Mouse (Mus musculus): ENCODE results near the gene Plcb1.

Plcb1 gene

DNA sequence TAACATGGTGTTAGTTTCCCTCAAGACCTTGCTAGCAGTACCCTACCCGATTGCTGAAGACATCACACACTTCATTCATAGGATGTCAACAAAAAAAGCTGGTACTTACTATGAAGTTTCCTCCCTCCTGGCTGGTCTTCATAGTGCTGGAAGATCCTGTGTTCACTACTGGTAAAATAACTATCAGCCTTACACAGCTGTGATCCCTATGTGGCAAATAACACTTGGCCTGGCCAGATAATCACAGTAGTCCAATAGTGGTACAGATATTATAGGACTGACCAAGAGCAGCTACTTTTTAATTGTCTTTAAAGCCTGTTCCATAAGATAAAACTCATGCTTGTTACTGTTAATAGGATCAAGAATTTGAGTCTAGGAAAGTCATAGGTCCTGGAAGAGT is 52.3 kb downstream of the Plcb1 start:
- DNase-seq (ENCODE audit: low read depth) = no peak

DNA sequence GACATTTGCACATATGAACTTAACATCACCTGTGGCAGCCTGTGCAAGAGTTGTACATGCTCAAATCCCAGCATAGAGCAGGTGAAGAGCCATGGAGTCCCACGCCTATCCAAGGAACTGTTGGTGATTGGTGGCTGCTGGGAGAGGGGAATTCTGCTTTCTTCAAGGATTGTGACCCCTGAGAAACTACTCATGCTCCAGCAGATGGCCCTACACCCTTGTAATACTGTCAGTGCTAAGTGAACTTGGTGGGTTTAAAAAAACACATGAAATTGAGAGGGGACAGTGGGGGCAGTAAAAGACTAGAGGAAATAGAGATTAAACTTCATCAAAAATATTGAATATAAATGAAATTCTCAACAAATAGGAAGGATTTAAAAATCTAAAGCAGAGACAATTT is 53.0 kb downstream of the Plcb1 start:
- DNase-seq (ENCODE audit: low read depth) = no peak

DNA sequence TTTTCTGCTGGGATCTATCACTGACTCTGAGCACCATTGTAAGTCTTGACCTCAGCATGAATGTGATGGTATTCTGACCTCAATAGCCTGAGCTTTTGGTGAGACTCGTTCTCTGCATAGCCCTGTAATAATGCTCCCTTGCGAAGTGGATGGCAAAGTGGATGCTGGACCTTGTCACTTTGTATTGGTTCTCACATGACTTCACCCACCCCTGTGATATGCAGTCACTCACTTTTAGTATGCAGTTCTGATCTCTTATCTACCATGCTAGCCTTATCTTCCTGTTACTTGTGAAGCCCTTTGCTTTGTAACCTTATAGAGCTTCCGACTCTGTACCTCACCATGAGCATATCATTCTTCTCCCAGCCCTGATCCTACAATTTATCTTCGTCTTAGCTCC is 57.0 kb downstream of the Plcb1 start:
- no peak for DNase-seq (ENCODE audit: low read depth)

DNA sequence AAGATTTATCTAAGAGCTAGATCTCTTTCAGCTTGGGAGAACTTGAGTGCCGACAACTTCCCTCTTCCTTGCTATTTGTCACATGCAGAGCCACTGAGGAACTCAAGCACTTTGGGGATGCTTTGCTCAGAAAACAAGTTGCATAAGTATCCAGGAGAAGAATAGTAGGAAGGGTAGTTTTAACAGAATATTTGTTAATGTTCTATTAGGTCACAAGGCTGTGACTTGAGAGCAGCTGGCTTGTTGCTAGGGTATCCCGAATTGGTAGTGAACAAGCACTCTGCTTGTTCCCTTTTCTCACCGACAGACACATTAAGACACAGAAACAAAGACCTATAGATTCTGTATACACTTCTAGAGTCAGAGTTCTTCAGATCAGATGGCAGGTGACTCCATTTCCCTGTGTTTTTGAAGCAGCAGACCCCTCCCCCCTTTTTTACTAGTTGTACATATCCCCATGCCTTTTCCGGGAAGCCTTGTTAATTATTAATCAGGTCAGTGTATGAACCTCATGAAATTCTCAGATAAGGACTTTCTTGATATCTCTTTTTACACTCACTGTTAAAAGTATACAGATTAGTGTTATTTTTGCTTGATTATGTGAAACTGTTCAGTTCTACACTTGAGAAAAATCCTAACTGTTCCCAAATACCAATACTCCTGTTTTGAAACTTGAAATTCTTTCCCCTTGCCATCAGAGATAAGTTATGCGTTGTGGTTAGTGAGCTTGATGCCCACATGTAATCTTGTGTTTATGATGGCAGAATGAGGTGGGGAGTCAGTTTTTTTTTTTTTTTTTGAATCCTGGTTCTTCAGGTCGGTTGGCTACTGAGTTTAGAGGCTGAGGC is 58.7 kb downstream of the Plcb1 start:
- DNase-seq (ENCODE audit: low read depth) = no peak

DNA sequence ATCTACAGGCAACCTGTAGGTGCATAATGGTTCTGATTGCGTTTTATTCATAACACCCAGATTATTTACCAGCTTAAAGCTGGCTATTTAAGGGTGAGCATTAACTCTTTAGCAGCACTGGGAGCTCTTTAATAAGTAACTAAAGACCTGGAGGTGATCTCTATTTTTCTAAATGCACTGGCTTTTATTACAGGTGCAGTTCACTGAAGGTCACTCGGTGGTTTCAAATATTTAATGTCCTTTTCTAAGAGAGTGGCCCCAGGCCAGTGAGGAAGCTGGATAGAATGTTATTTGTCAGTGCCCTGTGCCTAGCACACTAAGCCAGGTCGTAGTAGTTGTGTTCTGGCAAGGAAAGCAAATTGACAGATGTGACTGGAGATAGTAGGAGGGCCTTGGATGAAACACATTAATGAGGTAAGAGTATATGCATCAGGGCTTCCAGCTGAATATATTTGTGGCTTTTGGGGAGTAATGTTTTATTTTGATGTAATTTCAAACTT is 59.4 kb downstream of the Plcb1 start:
- DNase-seq (ENCODE audit: low read depth) = no peak

DNA sequence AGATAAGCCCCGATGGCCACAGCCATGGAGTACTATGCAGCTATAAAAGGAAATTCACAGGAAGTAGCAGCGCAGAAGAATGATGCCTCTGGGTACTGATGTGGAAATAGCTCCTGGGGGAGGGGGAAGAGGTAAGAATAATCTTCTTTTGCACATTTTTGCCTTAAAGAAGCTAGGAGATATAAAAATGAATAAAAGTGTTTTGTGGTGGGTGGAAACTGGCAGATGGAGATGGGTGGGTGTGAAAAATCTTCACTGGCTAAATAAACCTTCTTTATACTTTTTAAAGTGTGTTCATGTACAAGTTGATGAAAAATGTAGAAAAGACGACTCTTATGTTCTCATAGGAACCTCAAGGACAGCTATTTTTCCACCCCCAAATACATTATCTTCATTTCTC is 60.7 kb downstream of the Plcb1 start:
- no peak for DNase-seq (ENCODE audit: low read depth)

DNA sequence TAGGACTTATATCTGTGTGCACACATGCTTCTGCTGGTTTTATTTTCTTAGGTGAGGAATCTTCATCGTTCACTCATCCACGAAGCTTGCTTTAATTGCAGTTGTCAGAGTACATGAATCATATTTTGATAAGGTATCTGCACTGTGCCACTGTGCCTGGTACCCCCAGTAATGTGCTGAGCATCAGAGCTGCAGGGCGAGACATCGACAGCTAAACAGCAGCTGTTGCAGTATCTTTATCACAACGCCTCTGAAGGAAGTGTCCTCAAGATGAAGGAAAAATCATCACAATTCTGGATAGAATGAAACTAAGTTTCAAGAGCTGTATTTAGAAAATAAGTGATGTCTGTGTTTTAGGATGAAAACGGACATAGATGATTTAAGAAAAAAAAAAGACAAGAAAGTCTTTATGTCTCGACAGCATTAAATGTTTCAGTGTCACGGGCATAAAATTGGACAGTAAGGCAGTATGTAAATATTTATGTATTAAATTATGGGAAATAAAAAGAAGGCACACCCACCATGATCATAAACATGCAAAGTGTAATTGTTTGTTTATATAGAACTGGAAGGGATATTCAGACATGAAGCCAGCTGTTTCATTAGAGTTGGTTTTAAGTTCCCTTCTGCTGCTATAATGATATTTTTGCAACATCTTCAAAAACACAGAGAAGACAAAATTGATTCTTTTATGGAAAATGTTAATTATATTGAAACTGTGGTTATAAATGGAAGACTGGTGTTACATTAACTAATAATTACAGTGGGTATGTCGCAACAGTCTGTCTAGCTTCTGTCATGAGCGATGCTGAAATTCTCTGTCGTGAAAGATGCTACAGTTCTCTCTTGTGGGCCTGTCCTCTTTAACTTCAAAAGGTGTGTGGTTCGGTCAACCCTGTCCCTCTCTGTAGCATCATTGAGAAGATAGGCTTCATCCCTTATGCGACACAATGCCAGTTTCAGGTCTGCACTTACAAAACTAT is 65.6 kb downstream of the Plcb1 start:
- DNase-seq (ENCODE audit: low read depth) = no peak

DNA sequence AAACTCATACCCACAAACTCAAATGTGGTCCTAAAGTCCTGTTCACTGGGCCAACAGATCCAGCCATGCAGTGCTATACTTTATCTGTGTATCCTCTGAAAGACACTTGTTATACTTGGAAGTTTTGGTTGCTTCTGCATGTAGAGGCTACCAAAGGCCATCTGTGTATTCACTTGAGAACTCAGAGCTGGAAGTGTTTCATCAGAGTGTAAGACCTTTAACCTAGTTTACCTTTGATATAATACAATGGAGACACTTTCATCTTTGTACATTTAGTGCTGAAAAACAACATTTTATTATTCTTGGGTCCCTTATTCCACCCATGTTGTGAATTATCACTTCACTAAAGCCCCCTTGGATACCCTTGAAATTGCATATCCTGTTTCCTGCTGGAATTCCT is 70.4 kb downstream of the Plcb1 start:
- no peak for DNase-seq (ENCODE audit: low read depth)

DNA sequence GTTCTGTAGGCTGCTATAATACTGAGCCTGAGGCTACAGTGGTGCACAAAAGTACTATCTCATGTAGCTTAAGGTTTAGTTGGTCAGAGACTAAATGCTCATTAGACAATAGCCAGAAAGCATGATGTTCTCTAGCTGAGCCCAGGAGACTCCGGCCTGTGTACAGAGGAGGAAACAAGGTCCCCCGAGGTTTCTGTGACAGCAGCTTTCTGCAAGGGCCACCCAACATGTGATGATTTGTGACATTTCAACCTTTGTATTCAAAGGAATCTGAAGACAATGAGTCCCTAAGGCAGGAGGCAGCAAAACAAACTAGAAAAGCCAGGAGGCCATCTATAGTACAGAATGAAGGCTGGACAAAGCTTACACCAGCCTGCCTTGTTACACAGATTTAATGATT is 70.8 kb downstream of the Plcb1 start:
- DNase-seq (ENCODE audit: low read depth) = no peak

DNA sequence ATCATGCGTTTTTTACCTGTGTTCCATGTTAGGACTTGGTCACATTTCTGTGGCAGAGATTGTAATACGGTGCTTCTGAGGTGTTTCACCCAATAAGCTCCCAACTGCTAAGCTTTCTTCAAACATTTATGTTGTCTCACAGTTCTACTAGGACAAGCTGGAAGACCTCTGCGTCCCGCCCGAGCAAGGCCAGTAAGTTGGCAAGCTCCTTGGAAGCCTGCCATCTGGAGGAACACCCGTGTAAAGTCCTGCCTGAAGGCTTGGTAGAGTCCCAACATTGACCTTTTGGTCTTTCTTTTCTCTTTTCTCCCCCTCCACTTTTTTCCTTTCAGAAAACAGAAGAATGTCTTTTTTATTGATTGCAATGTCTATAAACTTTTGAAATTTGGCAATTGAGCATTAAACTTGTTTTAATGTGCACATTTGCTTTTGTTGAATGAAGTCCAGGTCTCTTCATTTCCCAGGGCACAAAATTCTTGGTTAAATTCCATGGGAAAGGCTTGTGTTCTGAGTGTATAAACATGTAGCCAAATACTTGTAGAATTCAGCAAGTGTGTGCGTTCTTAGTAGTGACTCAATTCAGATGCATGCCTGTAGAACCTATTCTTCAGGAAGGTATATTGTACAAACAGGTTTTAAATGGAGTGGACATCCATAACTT is 79.2 kb downstream of the Plcb1 start:
- DNase-seq (ENCODE audit: low read depth) = no peak

DNA sequence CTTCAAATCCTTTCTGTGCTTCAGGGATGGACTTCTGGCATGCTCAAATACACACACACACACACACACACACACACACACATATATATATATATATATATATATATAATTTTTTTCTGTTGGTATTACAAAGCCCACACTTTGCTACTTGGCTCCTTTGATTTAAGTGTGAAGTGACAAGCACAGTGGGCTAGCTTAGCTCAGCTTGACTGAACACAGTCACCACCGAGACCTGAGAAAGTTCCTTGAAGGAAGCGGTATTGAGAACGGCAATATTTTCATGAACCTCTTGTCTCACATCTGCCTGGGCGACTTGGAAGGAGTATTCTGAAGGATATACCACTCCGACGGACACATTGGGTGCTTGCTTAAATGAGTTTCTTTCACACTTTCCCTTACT is 81.5 kb downstream of the Plcb1 start:
- DNase-seq (ENCODE audit: low read depth) = no peak

DNA sequence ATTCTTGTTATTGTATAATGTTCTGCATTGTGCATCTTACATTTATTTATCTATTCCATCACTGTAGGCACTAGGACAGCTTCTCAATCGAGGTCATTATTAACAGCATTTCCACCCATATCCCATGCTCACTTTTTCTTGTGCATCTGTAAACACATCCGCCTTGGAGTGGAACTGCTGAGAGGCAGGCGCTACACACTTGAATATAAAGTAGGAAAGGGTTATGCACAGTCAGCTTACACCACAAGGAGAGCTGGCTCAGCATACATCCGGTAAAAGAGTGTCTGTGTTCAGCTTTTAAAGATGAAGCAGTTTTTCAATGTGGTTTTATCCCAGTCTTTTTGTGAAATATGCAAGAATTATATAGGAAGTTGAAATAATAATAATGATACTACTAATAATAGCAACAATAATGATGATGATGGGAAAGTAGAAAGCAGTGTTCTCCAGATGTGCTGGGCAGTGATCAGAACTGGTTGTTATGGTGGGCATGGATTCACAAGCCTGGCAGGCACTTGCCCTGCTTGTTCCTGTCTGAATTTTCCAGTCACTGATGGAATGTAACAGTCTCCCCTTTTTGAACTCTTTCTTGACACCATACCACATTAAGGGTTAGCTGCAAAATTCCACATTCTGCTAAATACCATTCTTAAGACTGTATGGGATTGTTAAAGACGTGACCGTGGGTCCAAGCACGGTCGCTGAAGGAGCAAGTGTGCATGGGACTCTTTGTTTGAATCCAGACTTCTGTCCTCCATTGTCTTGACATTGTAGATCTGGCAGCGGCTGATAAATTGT is 86.0 kb downstream of the Plcb1 start:
- DNase-seq (ENCODE audit: low read depth) = peak; percentile 42

DNA sequence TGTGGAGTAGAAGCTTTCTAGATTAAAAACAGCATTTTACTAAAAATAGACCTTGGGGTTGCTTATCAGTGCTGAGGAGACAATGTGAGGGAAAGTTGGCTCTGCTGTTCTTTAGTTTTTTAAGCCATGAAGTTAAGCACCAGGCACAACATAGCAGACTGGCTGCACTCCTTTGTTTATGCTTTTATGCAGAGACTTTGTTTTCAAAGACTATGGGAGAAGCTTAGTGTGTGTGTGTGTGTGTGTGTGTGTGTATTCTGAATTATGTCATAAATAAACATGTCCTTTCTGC is 86.6 kb downstream of the Plcb1 start:
- no peak for DNase-seq (ENCODE audit: low read depth)

DNA sequence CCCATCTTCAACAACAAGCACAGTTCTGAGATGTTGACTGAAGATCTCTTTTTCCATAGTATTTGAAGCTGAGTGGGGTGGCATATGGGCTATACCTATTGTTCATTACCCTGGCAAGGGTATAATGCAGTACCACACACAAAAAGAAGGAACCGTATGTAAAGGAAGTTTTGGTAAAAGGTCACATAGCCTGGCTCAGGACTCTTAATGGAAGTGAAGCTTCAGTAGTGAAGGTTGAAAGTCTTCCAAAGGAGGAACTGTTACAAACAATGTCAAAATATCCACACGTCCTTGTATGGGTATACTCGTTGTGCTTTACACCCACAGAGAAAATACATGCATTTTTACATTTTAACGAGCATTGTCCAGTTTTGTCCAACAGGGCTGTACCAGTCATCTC is 91.3 kb downstream of the Plcb1 start:
- no peak for DNase-seq (ENCODE audit: low read depth)

DNA sequence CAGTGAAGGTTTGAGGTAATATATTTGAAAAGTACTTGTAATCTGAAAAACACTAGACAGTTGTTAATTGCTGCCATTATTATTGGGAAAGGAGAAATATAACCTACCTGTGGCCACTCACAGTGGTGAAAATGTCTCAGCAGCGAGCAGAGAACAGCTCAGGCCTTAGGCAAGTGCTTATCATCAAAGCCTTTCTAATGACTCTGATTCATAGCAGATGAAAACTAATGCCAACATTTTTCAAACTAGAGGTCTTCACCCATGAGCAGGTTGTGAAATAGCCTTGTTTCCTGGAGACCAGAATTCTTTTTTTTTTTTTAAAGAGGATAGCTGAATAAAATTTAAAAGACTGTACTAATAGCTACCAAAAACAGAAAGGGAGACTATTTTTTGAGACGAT is 105.3 kb downstream of the Plcb1 start:
- no peak for DNase-seq (ENCODE audit: low read depth)

DNA sequence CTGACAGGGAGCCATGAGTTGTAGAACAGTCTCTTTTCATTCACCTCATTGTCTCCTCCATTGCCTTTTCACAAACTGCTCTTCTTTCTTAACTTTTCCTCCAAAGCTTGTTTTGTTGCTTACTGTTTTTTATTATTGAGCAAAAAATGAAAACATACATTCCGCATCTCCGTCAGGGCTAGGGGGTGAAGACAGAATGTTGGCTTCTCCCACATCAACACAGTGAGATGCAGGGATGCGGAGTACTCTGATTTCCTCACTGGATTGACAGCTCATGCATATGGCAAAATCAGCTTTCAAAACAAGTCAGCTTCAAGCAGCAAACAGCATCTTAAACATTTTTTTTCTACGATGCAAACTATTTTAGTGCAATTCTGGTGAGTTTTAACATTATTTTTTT is 108.9 kb downstream of the Plcb1 start:
- no peak for DNase-seq (ENCODE audit: low read depth)

DNA sequence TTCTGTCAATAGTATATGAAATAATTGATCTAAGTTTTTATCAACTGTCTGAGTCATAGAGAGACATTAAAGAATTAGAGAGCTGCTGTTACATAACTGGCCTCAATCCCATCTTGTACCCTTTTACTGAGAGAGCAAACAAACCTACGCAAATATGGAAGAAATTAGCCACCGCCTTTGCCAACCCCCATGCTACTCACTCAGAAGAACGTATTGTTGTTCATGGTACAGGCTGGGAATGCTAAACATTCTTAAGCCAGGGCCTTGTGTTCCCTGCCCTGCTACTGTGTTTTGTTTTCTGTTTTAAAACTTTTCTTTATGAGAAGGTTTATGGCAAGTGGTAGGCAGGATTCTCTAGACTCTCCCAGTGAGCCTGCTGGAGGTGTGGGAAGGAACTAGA is 110.3 kb downstream of the Plcb1 start:
- no peak for DNase-seq (ENCODE audit: low read depth)

DNA sequence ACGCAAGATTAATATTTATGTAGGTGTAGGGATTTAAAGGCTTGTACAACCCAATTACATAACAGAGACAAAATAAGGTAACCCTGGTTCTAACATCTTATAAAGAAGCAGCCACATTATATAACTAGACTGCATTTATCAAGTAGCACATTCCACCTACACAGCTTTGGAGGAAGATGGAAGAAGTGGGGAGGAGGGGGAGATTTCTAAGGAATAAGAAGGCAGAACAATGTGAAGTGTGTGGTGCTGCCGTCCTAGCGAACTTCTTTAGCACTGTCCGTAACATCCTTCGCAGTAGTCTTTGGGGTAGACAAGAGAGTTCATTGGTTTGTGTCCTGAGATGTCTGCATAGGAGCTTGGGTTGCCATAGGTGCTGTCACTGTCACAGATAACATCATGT is 111.2 kb downstream of the Plcb1 start:
- no peak for DNase-seq (ENCODE audit: low read depth)

DNA sequence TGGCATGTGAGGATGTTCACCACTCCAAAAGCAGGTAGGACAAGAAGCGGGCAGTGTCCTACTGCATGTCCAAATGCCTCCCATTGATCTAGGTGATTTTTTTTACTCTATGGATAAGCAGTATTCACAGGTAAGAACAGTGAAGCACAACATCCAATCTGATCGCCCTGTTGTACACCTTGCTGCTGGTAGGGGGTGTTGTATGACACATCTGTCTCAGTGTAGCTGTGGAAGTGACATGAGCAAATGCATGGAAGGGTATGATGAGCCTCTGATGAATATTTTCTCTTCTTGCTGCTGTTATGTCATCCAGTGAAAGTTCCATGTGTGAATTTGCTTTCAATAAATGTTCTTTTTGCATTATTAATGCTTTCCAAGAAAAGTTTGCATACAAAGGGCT is 115.7 kb downstream of the Plcb1 start:
- DNase-seq (ENCODE audit: low read depth) = no peak

DNA sequence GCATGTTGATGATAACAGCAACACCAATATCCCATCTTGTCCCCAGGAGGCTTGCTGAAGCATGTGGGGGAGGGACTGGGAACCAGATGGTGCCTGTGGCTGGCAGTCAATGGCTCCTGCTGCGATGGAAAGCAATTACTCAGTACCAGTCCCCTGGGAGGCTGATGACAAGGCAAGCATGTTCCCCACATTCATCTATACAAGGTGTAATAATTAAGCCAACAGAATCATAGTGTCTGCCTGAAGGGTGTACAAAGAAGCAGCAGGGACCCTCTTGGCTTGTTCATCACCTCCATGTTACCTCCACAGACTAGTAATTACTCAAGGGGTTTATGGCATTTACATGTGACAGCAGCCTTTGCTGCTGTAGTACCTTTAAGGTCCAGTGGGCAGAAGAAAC is 125.0 kb downstream of the Plcb1 start:
- DNase-seq (ENCODE audit: low read depth) = no peak

DNA sequence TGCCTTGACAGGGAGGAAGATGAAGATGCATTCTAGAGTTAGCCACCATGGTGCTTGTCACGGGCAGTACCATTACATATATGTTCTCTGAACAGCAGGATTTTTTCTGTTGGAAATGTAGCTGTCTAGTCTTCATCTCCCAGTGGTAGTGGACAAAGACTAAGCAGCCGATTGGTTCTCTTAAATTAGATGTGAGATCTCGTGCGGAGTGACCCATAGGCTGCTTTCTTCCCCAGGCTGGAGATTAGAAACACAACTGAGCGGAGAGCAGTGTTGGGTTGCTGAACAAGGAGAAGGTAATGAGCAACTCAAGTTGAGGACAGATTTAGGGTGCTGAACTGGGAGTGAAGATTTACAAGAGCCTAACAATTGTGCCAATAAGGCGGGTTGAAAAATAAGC is 125.5 kb downstream of the Plcb1 start:
- DNase-seq (ENCODE audit: low read depth) = no peak

DNA sequence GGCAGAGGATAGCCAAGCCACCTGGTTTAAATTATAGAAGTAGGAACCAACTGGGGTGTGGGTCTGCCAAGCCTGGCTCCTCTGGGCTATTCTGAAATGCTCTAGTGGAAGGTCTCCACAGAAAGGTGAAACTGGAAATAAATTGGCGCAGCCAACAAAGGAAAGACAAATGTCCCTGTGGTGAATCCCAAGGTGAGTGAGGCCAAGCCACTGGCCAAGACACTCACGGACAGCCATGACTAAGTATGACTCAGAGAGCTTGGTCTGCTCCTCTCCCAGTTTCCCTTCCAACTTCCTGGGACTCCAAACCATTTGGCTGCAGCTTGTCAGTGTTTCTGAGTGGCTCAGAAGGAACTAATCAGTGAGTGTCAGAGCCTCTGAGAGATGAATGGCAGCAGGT is 126.7 kb downstream of the Plcb1 start:
- no peak for DNase-seq (ENCODE audit: low read depth)

Data from c-Kit-positive CD71-positive TER-119-negative erythroid progenitor cells, embryonic 14.5 days (primary cell).